Mouse (Mus musculus): ENCODE data around the gene Htr1f.
"Not testable (repeated sequence)": the region's sequence is repeated elsewhere in the genome, so short reads cannot be mapped to it uniquely, and the experiment has no call there.

Htr1f gene

GRCm38 (mm10) chr16:65105184-65105931 is at the start of gene Htr1f:
Gene Htr1f, minus strand, starts transcription at chr16:65105854.
- DNase-seq (ENCODE audit: low spot score in 2 of 2): no peak

DNA sequence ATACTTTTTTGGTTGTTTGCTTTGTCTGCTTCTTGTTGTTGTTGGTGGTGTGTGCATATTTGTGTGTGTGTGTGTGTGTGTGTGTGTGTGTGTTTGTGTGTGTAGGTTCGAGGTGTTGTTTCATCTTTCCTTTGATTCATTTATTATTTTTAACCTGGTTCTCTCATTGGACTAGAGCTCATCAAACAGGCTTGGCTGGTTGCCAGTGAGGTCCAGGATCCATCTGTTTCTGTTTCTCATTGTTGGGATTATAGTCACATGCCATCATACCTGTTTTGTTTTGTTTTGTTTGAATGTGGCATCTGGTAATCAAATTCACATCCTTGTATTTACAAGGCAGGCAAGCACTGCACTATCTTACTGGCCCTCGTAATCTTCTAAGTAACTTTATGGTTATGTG is 34.1 kb upstream of the Htr1f start:
- DNase-seq (ENCODE audit: low spot score in 2 of 2): no peak

- peak; percentile 33 to 59 for DNase-seq (ENCODE audit: low spot score in 2 of 2)
Measured at GRCm38 (mm10) chr16:65129391-65129790, 23.7 kb upstream of the Htr1f start.

- DNase-seq (ENCODE audit: low spot score in 2 of 2): no peak
Measured at GRCm38 (mm10) chr16:65127846-65128245, 22.2 kb upstream of the Htr1f start.

DNA sequence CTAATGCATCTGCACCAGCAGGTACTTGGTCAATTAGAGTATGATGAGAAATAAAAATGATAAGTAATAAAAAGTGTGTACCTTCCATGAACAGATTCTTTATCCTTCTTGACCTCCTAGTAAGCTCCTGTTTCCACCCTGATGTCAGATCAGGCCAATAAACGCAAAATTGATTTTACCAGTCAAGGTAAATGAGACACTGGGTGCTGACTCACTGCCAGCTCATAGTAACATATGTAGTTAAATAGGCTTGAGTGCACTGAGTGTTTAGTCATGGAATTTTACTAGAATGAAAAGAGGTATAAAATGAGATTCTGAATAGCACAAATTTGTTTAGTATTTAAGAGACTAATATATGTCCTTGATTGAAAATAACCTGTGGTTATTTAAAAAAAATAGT is 6.6 kb upstream of the Htr1f start:
- DNase-seq (ENCODE audit: low spot score in 2 of 2): no peak

GRCm38 (mm10) chr16:65093552-65093951 is 12.1 kb downstream of the Htr1f start:
- no peak for DNase-seq (ENCODE audit: low spot score in 2 of 2)

GRCm38 (mm10) chr16:65083475-65083874 is 22.2 kb downstream of the Htr1f start:
- no peak for DNase-seq (ENCODE audit: low spot score in 2 of 2)

- no peak for DNase-seq (ENCODE audit: low spot score in 2 of 2)
Measured at GRCm38 (mm10) chr16:65069867-65070266, 35.8 kb downstream of the Htr1f start.

- DNase-seq (ENCODE audit: low spot score in 2 of 2): no peak
Measured at GRCm38 (mm10) chr16:65066264-65066663, 39.4 kb downstream of the Htr1f start.

GRCm38 (mm10) chr16:65037660-65038425 is 67.8 kb downstream of the Htr1f start:
- not testable (repeated sequence) for DNase-seq (ENCODE audit: low spot score in 2 of 2)

DNA sequence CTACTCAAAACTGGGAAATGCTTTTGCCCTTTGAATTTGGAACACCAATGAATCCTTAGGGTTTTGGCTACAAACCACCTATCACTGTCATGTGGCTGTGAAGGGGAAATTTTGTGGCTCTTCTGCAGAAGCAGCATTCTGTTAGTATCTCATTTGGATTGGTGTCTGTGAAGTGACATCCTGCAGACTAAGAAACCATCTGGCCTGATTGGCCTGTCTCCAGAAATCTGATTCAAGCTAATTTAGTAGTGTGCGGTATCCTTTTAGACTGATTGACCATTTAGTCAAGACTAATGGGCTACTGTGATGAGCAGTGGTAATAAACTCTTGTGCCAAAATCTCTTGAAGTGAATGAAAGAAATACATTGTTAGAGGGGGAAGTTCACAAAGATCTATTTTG is 76.0 kb downstream of the Htr1f start:
- DNase-seq (ENCODE audit: low spot score in 2 of 2): peak; percentile 27 to 67

GRCm38 (mm10) chr16:65022364-65022763 is 83.3 kb downstream of the Htr1f start:
- DNase-seq (ENCODE audit: low spot score in 2 of 2): peak; percentile 20 to 62

GRCm38 (mm10) chr16:65018710-65019109 is 86.9 kb downstream of the Htr1f start:
- DNase-seq (ENCODE audit: low spot score in 2 of 2): no peak

- no peak for DNase-seq (ENCODE audit: low spot score in 2 of 2)
Measured at GRCm38 (mm10) chr16:65018134-65018533, 87.5 kb downstream of the Htr1f start.

GRCm38 (mm10) chr16:65017566-65017965 is 88.1 kb downstream of the Htr1f start:
- DNase-seq (ENCODE audit: low spot score in 2 of 2): no peak

DNA sequence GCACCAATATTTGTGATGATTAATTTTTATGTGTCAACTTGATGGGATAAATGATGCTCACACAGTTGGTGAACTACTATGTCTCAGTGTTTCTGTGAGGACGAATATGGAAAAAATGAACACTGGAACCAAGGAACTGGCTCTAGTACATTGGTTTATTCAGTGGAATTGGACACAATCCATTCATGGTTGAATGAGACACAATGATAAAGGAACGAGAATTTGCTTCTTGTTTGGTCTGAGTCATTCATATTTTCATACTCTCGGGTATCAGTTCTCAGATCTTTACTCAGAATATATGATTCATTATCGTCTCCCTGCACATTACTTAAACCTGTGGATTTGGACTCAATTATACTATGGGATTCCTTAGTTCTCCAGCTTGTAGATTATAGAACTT is 90.4 kb downstream of the Htr1f start:
- DNase-seq (ENCODE audit: low spot score in 2 of 2): no peak

DNA sequence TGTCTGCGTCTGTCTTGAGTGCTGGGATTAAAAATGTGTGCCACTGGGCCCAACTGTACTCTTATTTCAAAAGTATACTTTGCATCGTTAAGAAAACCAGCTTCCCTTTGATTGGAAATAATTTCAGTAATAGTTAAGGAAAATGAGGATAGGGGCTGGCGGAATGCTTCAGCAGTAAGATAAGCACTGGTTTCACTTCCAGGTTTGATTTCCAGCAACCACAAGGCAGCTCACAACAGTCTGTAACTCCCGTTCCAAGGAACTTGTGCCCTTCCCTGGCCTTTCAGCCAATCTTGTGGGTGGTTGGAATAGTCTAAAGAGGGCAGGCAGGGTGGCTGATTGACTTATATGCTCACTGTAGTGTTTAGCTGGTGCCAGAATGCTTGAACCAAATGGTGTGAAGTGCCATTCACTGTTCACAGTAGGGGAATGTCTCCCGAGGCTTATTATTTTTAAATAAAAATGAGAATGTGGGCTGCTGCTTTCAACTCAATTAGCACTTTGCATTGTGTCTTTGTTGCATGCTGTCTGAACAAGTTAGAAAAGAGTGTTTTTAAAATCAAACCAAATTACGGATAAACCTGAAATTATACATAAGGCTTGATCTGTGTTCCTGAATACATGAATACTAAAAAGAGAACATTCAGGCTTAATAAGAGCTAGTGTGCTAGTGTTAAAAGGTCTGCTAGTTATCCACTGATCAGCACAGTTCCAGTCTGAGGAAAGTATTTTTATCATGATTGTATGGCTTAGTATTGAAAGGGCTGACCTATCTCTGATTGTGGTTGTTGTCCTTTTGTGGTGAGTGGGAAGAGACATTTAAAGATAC is 103.4 kb downstream of the Htr1f start:
- no peak for DNase-seq (ENCODE audit: low spot score in 2 of 2)

GRCm38 (mm10) chr16:64989279-64989800 is 116.3 kb downstream of the Htr1f start:
- DNase-seq (ENCODE audit: low spot score in 2 of 2): no peak

DNA sequence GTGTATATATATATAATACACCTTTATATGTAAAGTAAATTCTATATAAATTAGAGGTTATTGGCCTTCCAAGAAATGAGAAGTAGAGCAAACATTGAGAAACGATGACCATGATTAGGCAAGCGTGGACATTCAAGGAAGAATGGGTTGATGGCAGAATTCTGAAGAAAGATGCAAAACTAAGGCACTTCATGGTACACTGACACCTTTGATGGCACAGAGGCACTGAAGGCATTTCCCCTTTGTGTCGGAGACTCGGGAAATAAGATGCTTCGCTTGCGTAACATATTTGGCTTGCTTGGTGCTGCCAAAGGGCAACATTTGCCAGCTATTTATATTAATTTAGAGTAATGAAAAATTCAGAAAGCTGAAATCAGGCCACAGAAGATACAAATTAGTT is 118.1 kb downstream of the Htr1f start:
- no peak for DNase-seq (ENCODE audit: low spot score in 2 of 2)

GRCm38 (mm10) chr16:64987049-64987448 is 118.6 kb downstream of the Htr1f start:
- DNase-seq (ENCODE audit: low spot score in 2 of 2): no peak

- no peak for DNase-seq (ENCODE audit: low spot score in 2 of 2)
Measured at GRCm38 (mm10) chr16:64974636-64975035, 131.0 kb downstream of the Htr1f start.
